Mouse (Mus musculus): Measurements from ENCODE around the gene Ppp2r5e. TPM values are rescaled to one million over a fixed set of nuclear protein-coding genes. Genes with fewer than 3 reads are reported as not detected.

The Ppp2r5e gene
- 23.3 and 26.2 TPM in 2 replicates for polyA plus RNA-seq (2012; rRNA removed)

GRCm38 (mm10) chr12:75596154-75597002 is at the start of gene Ppp2r5e:
Gene Ppp2r5e, minus strand, starts transcription at chr12:75596245.

GRCm38 (mm10) chr12:75416681-75417080 is 179.4 kb downstream of the Ppp2r5e start, which contains the start of gene Gphb5:
Gene Gphb5, minus strand, starts transcription at chr12:75416781.

Other genes with a start within 250 kb of the Ppp2r5e start
- not detected in 2 replicates for gene Gphb5, start 179.5 kb downstream of the Ppp2r5e start, polyA plus RNA-seq (2012; rRNA removed)
- 1.6 and 2.4 TPM in 2 replicates for gene Wdr89, start 73.3 kb upstream of the Ppp2r5e start, polyA plus RNA-seq (2012; rRNA removed)
- 24.5 and 33.4 TPM in 2 replicates for gene Sgpp1, start 139.5 kb upstream of the Ppp2r5e start, polyA plus RNA-seq (2012; rRNA removed)
- gene Syne2, start 221.9 kb upstream of the Ppp2r5e start, polyA plus RNA-seq (2012; rRNA removed): 46.4 and 52.3 TPM in 2 replicates